Mouse (Mus musculus): ENCODE measurements around the gene Hdgf.
A peak's percentile ranks its signal among the peaks of the same experiment; 100 is the strongest.

Gene Hdgf

DNA sequence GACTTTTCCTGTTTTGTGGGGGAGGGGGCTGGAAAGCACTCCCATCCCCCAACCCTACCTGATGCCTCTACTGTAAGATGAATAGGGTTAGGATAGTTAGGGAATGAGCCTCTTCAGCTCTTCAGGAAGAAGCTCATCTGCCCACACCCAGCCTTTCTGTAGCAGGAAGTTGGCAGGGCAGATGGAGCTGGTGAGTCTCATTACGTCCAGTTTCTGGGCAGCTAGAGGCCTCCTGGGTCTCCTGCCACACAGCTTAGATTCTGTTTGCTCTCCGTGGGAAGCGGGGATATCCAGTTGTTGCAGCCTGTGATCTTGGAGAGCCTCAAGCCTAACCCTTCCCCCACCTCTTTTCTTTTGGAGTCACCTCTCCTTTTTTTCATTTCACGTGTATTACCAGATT lies 3.8 kb downstream of the Hdgf start:
- peak; percentile 73 for DNase-seq (ENCODE audit: low read depth)

DNA sequence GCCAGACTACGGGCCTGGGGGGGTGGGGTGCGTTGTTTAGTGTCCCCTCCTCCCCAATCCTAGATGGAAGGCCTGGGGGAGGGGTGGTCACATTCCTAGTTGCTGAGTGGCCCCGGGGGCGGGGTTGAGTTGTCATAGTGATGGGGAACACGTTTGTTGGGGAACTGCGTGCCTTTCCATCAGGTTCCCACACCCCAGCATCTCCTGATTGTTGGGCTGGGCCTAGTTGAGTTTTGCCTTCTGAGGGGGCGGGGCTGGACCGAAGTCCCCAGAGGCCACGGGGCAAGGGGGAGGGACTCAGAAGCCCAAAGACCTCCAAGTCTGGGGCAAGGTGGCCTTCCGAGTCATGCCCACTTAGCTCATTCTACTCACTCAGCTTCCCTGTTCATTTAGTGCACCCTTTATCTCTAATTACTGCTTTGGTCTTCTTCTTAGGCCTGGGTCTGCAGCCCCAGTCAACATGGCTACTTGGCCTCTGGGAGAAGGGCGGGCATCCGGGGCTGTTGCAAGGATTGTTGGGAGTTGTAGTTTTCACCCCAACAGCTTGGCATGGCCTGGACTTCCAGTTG lies 4.5 kb downstream of the Hdgf start:
- DNase-seq (ENCODE audit: low read depth) = peak; percentile 99

DNA sequence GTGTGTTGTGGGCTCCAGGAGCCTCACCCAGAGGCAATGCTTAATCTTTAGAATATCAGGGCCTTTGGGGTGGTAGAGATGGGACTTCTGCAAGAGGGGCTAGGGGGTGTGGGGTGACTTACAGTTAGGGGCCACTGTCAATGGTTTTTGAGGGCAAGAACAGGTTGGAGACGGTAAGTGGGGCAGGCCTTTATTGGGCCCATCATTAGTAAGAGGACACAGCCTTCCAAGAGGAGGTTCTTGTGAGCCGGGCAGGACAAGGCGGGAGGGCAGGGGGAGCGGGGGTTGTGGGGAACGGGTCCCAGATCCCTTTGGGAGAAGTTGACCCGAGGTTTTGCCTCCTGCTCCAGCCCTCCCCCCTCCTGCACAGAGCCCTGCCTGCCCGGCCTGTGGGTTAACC lies 7.4 kb downstream of the Hdgf start:
- DNase-seq (ENCODE audit: low read depth) = no peak

DNA sequence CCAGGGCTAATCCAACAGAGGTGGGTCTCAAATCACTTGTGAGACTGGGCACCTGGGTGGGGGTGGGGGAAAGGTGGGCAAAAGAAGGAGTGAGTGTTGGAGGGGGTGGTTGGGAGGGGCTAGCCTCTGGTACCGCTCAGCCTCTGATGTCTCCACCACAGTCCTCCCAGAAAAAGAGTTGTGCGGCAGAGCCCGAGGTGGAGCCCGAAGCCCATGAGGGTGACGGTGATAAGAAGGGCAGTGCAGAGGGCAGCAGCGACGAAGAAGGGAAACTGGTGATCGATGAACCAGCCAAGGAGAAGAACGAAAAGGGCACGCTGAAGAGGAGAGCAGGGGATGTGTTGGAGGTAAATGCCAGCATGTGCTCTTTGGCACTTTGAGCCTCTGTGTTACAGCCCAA lies 7.8 kb downstream of the Hdgf start:
- DNase-seq (ENCODE audit: low read depth) = no peak

DNA sequence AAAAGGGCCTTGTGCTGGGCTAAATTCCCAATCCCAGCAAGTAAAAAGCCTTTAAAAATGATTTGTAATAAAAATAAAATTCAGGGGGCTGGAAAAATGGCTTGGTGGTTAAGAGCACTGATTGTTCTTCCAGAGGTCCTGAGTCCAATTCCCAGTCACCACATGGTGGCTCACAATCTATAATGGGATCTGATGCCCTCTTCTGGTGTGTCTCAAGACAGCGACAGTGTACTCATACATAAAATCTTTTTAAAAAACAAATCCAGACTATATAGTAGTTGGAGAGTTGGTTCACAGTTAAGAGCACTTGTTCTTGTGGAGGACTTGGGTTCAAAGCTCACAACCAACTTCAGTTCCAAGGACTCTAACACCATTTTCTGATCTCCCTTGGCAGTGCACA lies 10.9 kb downstream of the Hdgf start:
- DNase-seq (ENCODE audit: low read depth) = peak; percentile 36

DNA sequence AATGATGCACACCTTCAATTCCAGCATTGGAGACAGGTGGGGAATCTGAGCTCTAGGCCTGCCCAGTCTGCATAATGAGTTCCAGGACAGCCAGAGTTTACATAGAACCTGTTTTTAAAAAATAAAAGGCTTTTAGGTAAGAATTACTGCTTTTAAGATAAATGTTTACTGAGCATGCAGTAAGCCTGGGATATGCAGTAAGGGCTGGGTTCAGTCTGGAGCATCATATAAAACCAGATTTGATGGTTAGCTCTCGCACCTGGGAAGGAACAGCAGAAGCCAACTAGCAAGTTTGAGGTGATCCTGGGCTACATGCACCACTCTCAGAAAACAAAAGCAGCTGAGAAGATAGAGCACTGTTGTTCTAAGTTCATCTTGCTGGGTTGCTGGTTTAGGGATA lies 12.4 kb downstream of the Hdgf start:
- no peak for DNase-seq (ENCODE audit: low read depth)

DNA sequence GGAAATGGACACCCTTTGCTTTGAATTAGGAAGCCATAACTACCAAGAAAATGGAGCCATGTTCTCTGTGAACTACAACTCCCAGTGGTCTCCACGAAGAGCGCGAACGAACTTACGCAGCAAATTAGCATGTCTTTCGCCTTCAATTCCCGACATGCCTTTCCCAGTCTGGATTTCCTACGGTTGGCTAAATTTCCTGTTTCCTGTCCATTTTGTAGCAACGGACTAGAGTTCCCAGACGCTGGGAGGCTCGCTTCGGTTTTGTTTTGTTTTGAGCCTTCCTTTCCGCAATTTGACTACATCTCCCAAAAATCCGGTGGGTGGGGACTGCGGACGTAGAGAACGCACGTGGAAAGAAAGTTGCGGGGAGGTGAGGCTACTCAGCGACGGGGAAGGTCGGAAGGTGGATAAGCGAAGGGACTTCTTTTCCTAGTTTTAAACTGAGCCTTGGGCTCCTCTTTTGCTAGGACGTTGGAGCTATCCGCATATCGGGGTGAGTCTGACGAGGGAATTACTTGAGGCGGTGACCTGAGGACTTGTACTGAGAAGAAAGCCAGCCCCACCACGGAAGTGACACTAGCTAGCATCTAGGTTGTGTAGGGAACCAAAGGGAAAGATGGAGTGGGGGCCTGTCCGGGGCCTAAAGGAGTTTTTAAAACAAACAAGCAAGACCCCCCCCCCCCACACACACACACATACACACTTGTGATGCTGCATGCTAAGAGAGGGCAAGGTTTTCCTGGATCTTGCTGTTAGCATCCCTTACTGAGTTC lies 13.4 kb downstream of the Hdgf start, which contains the start of gene Mrpl24:
Gene Mrpl24 (plus strand): TSS at position 171 of the 773 bp plus-strand sequence.
- DNase-seq (ENCODE audit: low read depth) = peak; percentile 87

DNA sequence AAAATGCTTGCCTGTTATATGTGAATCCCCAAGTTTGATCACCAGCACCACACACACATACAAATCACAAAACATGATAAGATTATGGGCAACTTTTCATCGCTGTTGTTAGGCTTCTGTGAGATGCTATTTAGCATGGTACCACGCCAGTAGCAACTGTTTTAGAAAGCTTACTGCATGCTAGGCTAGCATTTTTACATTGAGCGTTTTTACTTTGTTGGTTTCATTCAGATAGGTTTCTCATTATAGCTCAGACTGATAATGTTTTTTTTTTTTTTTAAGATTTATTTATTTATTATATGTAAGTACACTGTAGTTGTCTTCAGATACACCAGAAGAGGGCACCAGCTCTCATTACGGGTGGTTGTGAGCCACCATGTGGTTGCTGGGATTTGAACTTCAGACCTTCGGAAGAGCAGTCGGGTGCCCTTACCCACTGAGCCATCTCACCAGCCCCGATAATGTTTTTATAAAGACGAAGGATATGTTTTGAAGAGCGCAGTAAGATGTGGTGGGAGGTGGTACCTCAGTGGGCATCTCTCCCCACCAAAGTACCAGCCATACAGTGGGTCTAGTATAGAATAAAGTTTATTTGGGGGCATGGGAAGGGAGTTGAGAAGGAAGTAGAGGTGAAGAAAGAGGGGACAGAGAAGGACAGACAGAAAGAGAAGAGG lies 14.3 kb downstream of the Hdgf start:
- DNase-seq (ENCODE audit: low read depth) = no peak

DNA sequence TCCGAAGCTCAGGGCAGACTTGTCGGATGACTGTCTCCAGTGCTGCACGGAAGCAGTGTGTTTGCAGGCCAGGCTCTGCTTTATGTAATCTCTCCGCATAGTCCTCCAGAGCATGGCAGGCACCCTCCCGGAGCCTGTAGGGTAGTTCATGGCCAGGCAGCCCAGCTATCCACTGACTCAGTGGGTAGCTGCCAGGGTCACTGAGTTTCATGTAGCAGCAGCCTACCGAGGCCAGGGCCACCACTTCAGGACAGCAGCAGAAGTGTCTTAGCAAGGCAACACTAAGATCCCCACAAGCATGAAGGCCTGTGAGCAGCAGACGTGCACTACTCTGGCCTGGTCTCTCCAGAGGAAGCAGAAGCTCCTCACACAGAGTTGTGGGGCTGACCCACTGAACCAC lies 18.9 kb downstream of the Hdgf start:
- no peak for DNase-seq (ENCODE audit: low read depth)

DNA sequence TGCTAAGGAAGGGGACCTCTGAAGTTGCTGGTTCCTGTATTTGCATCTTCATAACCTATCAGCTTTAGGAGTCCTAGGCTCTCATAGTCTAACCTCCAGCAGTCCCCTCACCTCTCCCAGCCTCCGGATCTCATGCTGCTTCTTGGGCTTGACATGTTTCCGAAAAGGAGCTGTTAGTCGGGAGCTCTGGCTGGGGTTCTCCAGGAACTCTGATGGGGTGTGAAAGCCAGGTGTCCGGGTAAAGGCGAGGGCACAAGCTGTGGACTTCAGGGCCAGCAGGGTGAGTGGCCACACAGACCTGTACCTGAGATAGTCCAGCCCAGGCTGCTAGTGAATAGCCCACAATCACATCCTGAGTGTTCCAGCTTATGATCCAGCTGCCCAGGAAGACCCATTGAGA lies 21.3 kb downstream of the Hdgf start:
- DNase-seq (ENCODE audit: low read depth) = no peak

DNA sequence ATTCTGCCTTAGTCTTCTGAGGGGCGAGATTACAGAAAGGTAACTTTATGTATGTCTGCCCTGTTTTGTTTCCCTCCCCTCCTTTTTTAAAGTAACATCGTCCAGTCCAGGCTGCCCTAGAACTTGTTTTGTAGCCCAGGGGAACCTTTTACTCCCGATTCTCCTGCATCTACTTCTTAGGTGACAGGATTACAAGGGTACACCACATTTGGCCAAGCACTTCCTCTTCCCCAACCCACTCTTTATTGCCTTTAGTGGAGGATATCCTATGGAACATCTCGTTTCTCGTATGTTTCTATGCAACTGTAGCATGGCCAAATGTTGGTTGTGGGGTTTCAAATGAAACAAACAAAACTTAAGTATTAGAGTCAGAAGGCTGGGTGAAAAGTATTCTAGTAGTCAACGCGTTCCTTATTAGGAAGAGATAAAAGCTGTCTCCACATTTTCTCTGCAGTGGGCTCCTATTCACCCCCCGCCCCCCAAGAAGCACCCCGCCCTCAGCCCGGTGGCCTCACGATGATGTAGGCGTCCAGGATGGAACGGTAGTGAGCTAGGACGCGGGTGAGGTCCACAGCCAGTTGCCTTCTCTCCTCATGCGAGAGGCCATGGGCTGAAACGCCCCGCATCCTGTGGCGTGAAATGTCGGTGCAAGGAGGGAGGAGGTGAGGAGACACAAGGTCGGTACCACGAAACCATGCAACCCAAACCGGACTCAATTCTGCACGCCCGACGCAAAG lies 23.4 kb downstream of the Hdgf start:
- DNase-seq (ENCODE audit: low read depth) = no peak

DNA sequence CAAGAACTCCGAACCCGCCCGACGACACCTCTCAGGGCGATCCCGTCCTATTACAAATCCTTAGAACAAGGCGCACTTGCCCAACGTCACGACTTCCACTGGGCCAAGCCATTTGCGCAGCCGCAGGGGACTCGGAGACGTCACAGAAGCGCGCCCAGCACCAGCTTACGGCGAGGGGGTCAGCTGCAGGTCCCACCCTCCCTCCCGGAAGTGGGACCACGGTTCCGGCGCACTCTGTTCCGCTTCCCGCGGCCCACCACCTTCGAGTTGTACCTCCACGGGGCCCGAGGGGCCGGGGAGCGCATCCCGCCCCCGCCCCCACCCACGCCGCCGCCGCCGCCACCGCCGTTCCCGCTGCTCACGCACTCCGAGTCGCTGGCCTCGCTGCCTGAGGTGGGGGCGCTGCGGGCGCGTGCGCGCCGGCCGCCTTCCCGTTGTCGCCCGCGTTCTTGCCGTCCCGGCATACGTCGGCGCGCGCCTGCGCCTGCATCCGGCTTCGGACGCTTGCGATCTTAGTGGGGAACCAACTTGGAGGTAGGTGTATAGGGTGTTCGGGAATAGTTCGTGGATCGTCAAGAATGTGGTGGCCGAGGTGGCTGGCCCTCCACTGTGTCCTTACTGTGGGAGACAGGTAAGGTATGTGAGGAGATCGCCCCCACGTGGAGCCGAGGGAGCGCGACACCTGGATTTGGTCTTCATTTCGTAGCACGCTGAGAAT lies 24.1 kb downstream of the Hdgf start, which contains the start of the genes Isg20l2 and Rrnad1:
Gene Isg20l2 (plus strand): TSS at position 237 of the 718 bp plus-strand sequence.
Gene Rrnad1 (minus strand): TSS at position 640 of the 718 bp plus-strand sequence.
- peak; percentile 98 for DNase-seq (ENCODE audit: low read depth)

DNA sequence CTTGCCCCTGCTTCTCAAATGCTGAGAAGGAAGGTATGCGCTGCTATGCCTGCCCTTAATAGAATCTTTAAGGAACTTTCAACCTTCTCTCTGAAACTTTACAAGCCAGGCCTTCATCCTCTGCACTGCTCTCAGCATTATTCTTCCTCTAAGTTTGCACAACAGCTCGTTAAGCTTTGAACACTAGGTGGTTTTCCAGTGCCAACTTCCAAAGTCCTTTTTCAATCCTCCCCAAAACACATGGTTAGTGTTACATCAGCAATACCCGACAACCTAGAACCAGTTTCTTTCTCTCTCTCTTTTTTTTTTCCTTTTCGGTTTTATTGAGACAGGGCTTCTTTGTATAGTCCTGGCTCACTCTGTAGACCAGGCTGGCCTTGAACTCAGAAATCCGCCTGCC lies 27.9 kb downstream of the Hdgf start:
- no peak for DNase-seq (ENCODE audit: low read depth)

DNA sequence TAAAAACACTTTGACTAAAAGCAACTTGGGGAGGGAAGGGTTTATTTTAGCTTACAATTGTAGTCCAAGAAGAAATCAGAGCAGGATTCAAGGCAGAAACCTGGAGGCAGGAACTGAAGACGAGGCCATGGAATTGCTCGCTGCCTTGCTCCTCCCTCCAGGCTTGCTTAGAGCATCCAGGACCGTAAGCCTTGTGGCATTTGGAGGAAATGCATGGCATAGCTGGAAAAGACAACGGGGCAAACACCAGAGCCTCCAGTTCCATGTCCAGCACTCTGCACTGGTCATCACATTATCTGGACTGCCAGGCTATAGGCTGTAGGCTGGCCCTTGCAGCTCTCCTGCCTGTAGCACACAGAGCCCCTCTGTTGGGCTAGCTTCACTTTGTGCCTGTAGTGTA lies 28.4 kb downstream of the Hdgf start:
- no peak for DNase-seq (ENCODE audit: low read depth)

DNA sequence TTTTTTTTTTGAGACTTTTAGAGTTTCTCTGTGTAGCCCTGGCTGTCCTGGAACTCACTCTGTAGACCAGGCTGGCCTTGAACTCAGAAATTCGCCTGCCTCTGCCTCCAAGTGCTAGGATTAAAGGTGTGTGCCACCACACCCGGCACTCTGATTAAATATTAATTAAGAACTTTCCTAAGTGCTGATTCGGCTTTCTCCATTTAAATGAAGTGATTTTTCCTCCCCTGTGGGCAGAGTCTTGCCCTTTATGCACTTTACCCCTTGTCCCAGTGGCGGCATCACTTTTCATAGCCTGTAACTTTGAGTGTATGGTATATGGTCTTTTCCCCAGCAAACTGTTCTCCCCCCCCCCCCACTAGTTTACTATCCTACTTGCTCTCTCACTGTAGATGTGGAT lies 29.1 kb downstream of the Hdgf start:
- DNase-seq (ENCODE audit: low read depth) = no peak

DNA sequence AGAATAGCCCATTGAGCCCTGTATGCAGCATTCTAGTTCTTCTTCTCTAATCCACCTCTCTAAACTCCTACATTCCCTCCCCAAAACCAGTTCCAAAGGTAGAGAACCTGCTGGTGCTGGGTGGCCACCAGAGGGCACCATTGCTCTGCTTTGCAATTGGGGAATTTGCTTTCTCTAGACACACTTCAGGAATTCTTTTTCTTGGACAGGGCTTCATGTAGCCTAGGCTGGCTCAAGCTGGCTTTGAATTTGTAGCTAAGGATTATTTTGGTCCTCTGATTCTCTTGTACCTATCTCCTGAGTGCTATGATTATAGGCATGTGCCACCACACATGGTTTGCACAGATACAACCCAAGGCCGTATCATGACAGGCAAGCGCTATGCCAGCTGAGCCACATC lies 29.7 kb downstream of the Hdgf start:
- peak; percentile 92 for DNase-seq (ENCODE audit: low read depth)

DNA sequence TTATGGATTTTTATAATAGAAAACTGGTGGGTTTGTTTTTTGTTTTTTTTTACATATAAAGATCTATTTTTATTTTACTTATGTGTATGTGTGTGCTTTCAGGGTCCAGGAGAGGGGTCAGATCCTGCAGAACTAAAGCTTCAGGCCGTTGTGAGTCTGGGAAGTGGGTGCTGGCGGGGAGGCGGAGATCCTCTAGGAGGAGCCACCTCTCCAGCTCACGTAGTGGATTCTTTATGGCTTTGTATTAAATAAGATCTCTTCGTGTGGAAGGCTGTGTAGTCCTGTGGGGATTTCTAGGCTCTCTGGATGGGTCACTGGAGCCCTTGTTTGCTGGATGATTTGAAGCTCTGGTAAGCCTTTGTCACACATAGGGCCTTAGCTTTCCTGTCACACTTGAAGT lies 34.5 kb downstream of the Hdgf start:
- DNase-seq (ENCODE audit: low read depth) = peak; percentile 51

DNA sequence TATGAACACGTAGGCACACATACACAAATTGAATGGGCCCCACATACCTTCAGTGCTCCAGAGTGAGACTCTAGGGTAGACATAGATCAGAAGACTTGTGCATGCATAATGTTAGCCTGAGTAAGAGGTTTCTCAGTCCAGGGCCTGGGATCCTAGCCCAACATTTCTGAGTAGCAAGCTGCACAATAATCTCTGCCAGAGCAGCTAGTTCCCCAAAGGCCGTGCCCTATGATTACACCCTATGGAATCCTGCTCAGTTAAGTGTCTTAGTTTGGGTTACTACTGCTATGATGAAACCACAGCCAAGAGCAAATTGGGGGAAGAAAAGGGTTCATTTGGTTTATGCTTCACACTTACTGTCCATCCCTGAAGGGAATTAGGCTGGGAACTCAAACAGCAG lies 36.4 kb downstream of the Hdgf start:
- DNase-seq (ENCODE audit: low read depth) = peak; percentile 90

DNA sequence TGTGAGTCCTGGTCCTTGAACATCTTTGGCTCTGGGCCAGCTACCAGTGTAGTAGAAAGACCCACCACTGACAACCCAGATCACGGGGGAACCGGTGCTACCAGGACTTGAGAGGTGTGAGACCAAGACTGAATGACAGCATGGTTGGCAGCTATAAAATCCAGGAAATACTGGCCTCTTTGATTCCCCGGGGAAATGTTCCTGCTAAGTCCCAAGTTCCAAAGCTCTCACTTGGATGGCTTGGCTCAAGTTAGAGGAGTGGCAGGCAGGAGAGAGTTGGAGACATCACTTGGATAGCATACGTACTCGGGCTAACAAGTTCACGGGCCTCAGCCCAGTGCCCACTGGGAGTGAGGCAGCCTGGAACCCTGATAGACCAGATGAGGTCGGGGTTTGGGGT lies 37.5 kb downstream of the Hdgf start:
- DNase-seq (ENCODE audit: low read depth) = no peak

DNA sequence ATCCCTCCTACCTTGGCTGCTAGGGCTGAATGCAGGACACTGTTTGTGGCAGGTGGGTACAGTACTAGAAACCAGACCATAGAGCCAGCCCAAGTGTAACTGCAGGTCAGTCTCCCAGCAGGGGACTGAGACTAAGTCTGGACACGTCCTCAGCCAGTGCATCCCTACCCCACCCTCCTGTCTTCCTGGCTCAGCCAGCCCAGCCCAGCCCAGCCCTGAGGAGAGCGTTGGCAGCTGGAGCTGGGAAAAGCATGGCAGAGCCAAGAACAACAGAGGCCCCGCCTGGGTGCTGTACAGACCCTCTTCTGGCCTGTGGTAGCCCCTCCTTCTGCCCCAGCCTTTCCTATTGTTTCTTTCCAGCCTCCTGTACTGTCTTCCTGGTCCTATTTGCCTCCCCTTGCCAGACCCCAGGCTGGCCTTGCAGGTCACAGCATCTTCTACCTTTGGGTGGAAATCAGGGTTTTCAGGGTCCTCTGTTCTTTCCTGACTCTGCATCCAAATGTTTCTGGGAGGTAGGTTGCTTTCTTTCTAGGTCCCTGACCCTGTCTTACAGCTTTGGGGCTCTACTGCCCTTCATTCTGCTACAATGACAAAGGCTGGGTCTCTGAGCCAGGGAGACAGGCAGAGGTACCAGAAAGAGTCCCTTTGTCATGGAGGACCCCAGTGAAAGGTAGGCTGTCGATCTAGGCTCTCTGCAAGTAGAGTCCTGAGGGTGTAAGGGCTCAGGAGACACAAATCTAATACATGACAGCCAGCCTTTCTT lies 38.9 kb downstream of the Hdgf start:
- DNase-seq (ENCODE audit: low read depth) = peak; percentile 80

Measured in NIH3T3 (cell line).